Mouse (Mus musculus) ovary, postnatal 10 days (tissue): ENCODE measurements around the gene Rundc3a.
A peak's percentile ranks its signal among the peaks of the same experiment; 100 is the strongest.

Source experiments
- DNase-seq: peaks from one replicate; pipeline ENCODE4 v3.0.0; 2022; ENCODE audit warnings: low spot score

Rundc3a gene

GRCm38 (mm10) chr11:102433866-102434265 lies 40.7 kb downstream of the Rundc3a start:
- DNase-seq: no peak

GRCm38 (mm10) chr11:102434406-102434805 lies 41.2 kb downstream of the Rundc3a start:
- DNase-seq: peak; percentile 77

DNA sequence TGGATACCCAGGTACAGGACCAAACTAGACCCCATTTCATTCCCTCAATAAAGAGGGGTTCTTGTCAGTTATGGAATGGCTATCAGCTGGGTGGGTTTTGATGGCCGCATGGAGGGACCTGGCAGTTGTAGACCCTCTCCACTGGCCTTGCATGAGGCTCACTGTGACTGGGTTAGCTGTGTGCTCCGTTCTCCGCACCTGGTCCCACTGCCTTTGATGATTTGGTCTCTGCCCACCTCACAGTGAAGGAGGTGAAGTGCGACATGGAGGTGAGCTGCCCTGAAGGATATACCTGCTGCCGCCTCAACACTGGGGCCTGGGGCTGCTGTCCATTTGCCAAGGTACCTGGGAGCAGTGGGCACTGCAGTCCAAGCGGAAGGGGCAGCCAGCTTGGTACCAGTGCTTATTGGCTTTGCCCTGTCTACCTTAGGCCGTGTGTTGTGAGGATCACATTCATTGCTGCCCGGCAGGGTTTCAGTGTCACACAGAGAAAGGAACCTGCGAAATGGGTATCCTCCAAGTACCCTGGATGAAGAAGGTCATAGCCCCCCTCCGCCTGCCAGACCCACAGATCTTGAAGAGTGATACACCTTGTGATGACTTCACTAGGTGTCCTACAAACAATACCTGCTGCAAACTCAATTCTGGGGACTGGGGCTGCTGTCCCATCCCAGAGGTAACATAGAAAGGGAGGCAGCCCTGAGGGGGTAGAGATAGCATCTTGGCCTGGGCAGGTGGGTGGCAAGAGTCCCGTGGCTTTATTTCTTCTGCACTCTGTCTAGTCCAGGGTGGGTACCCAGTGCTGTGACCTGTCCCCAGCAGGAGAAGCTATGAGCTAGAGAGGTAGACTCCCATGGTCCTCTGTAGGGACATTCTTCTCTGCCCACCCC lies 41.9 kb downstream of the Rundc3a start:
- DNase-seq: no peak

- DNase-seq: no peak
Observed at GRCm38 (mm10) chr11:102435754-102436470, 42.7 kb downstream of the Rundc3a start.

DNA sequence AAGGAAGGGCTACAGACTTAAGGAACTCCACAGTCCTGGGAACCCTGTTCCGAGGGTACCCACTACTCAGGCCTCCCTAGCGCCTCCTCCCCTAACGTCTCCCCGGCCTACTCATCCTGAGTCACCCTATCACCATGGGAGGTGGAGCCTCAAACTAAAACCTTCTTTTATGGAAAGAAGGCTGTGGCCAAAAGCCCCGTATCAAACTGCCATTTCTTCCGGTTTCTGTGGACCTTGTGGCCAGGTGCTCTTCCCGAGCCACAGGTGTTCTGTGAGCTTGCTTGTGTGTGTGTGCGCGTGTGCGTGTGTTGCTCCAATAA lies 43.2 kb downstream of the Rundc3a start:
- no peak for DNase-seq

DNA sequence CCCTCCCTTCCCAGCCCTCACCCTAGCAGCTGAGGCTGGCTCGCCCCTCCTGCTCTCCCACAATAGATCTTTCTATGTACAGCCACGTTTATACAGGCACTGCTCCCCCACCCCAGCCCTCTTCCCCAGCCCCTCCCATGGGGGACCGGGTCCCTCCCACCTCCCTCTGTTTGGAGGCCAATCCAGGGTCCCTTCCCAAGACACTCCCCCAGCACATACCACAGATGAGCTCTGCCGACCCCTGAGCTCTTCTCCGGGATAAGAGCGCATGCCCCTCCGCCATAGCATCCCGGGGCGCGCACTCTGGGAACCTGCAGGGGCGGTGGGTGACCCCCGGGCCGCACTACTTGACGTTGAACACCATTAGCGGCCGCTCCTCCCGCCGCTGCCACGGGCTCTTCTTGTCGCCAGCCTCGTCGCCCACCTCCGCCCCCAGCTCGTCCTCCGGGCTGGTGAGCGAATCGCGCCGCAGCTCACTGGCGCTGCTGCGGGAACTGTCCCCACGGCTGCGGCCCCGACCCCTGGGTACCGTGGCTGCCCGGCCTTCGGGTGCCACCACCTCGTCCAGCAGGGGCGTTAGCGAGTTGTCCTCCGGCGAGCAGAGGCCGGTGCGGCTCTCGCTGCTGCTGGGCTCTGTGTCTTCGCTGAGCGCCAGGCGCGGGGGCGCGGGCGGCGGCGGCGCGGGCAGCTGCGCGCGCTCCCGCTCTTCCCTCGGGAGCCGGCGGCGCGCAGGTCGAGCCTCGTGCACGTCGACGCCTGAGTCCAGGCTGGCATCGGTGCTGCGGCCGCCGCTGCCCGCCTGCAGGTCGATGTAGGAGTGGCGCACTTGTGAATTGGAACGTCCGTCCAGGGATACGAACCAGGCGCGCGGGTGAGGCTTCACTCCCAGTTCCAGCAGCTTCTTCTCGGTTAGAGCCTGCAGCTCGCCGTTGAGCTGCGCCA lies 44.2 kb downstream of the Rundc3a start:
- no peak for DNase-seq

GRCm38 (mm10) chr11:102438212-102439092 lies 45.2 kb downstream of the Rundc3a start:
- DNase-seq: peak; percentile 87

- DNase-seq: no peak
Observed at GRCm38 (mm10) chr11:102439093-102440082, 46.2 kb downstream of the Rundc3a start.

DNA sequence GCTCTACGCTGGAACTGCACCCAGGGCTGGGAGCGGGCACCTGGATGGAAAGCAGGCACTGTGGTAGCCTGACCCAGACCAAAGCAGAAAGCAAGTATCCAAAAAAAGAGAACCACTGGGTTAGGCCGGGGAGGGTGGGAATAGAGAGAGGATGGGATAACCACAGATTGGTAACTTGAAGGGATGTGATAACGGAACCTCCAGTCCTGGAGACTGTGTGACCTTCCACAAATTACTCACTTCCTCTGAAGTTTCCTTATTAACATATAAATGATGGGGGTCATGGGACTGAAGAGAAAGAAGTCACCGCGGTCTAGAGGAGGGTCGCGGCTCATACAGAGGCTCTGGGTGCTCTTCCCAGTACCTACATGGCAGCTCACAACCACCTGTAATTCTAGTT lies 47.1 kb downstream of the Rundc3a start:
- DNase-seq: no peak

- DNase-seq: no peak
Observed at GRCm38 (mm10) chr11:102441434-102441833, 48.2 kb downstream of the Rundc3a start.

- DNase-seq: no peak
Observed at GRCm38 (mm10) chr11:102442089-102442488, 48.9 kb downstream of the Rundc3a start.

GRCm38 (mm10) chr11:102443740-102444139 lies 50.5 kb downstream of the Rundc3a start:
- DNase-seq: no peak

GRCm38 (mm10) chr11:102444321-102444720 lies 51.1 kb downstream of the Rundc3a start:
- no peak for DNase-seq

DNA sequence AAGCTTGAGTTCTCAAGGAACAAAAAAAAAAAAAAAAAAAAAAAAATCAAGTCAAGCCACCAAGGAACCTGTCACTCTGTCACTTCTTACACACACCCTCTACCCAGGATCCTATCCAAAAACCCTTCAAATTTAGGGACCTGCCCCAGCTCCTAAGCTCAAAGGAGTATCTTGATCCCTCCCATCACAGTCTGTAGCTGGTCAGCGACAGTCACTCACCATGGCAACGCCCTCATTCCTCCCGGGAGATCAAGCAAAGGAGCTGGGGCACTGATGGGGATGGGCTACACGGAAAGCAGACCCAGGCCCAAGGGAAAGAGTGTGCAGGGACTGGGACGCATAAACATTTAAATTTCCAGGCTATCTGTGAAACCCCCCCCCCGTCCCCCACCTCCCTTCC lies 51.6 kb downstream of the Rundc3a start:
- DNase-seq: no peak

GRCm38 (mm10) chr11:102445264-102445890 lies 52.2 kb downstream of the Rundc3a start:
- DNase-seq: no peak

DNA sequence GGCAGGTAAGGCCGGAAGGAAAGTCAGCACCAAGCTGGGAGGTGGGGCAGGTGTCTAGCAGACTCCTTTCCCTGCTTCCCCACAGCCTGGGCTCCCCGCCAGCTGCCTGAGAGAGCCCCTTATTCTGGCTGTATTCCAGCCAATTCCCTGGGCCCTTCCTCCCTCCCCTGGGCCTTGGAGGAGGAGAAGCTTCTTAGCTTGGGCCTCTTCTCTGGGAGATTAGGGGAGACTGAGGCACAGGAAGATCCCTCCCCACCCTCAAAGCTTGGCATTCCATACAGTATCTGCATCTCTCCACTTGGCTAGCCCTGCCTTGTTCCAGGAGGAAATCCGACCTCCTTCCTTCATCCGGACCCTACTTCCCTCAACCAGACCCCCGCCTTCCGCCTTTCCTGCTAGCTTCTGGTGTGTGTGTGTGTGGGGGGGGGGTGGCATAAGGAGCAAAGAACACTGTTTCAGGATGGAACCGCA lies 52.7 kb downstream of the Rundc3a start:
- peak; percentile 39 for DNase-seq

DNA sequence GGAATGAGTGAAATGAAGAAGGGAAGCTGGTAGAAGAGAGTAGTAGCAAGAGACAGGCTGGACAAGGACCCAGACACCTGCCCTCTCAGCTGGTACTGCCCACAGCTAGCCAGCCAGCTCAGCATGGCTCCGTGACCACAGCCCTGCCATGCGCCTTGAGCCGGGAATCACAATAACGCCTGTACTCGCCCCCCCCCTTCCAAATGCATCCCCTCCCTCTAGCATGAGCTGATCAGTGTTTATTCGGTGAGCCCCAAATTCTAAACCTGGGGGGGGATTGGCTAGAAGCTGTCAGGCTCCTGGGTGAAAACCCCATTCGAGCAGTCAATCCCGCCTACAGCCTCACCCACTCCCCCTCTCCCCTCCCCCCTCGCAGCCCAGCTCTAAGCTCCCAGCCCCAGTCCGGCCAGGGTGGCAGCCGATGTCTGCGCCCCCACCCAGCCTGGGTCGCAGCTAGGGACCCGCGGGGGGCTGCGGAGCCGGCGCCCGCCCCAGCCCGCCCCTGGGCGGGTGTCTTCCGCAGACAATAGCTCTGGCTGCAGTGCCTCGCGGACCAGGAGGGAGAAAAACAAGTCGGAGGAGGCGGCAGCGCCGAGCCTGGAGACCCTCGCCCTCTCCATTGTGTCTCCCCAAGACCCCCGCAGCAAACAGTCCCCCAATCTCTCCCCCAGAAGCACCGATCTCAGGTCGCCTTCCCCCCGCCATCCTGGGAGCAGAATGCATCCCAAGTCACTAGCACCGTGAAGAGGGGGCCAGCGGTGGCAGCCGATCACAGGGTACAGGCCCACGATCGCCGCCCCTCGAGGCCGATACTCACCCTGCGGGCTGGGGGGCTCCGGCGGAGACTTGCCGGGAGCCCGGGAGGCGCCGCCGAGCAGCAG lies 53.6 kb downstream of the Rundc3a start:
- peak; percentile 35 for DNase-seq

DNA sequence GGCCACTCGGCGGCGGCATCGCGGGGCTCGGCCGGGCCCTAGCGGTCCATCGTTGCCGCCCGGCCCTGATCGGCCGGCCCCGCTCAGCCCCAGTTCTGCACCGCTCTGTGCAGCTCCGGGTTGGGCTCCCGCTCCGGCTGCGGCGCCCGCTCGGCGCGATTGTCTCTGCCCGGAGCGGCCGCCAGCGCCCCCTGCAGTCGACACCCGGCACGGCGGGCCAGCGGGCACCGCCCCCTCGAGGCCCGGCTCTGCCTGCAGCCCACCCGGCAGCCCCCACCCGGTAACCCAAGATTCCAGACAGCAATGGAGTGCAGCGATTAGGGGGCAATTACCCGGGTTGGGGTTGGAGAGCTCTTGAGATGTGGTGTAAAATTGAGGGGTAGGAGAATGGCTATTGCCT lies 54.3 kb downstream of the Rundc3a start, which contains the start of gene Fam171a2:
Gene Fam171a2, minus strand, starts transcription at position 186 of the 400 bp plus-strand sequence.
- peak; percentile 82 for DNase-seq
